Mouse (Mus musculus) olfactory bulb, adult 2 months (tissue): ENCODE data around the gene Otop3.

Source experiments
- CTCF ChIP-seq: fragments of 200-500 bp; IDR thresholded peaks from 2 replicates; pipeline ENCODE4 v1.5.1; 2012; ENCODE audit warnings: low read depth, mild to moderate bottlenecking, low read length, moderate library complexity; ENCODE audit not compliant: insufficient read depth
- POLR2A ChIP-seq: fragments of 200-500 bp; IDR thresholded peaks from 2 replicates; pipeline ENCODE4 v1.6.1; 2012; ENCODE audit warnings: mild to moderate bottlenecking, low read depth, low read length, moderate library complexity; ENCODE audit not compliant: insufficient read depth

DNA sequence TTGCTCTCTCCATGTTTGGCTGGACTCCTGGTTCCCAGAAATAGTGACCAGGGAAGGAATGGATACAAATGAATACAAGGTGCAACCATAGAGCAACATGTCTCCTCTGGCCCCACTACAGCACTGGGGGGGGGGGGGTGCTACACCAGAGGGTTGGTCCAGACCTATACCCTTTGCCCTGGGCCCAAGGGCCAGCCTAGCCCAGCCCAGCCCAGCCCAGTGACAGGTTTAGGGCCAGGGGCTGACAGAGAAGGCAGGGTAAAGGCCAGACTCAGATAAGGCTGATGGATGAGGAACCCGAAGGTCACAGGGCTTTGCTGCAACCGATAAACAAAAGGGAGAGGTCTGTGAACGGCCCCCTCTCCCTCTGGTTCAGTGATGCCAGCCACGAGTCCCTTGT lies 15.4 kb downstream of the Otop3 start:
- TF ChIP-seq POLR2A = no peak
- no peak for TF ChIP-seq CTCF
